Mouse (Mus musculus): ENCODE results near the gene Wasf2.

The Wasf2 gene

GRCm38 (mm10) chr4:133198337-133199180 lies 68.3 kb downstream of the Wasf2 start:
- ATAC-seq (ENCODE audit: insufficient number of reproducible peaks, low FRiP score, low TSS enrichment), result no peak

GRCm38 (mm10) chr4:133199743-133200142 lies 69.4 kb downstream of the Wasf2 start:
- ATAC-seq (ENCODE audit: insufficient number of reproducible peaks, low FRiP score, low TSS enrichment), result no peak

DNA sequence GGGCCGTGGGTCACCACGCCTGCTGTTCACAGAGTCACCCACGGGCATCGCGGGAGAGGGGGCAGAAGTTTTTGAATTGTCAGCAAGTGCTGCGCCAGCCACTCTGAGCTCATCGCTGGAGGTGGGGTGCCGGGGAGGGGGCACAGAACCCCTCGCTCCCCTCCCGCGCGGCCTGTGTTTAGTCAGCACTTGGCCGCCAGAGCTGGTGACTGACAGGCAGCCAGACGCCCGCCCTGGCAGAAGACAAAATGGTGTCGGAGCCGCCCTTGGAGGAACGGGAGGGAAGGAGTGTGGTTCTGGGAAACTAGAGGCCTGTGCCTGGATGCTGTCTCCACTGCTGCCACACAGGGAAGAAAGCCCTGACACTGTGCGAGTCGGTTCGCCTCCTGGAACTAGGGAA lies 70.0 kb downstream of the Wasf2 start:
- no peak for ATAC-seq (ENCODE audit: insufficient number of reproducible peaks, low FRiP score, low TSS enrichment)

DNA sequence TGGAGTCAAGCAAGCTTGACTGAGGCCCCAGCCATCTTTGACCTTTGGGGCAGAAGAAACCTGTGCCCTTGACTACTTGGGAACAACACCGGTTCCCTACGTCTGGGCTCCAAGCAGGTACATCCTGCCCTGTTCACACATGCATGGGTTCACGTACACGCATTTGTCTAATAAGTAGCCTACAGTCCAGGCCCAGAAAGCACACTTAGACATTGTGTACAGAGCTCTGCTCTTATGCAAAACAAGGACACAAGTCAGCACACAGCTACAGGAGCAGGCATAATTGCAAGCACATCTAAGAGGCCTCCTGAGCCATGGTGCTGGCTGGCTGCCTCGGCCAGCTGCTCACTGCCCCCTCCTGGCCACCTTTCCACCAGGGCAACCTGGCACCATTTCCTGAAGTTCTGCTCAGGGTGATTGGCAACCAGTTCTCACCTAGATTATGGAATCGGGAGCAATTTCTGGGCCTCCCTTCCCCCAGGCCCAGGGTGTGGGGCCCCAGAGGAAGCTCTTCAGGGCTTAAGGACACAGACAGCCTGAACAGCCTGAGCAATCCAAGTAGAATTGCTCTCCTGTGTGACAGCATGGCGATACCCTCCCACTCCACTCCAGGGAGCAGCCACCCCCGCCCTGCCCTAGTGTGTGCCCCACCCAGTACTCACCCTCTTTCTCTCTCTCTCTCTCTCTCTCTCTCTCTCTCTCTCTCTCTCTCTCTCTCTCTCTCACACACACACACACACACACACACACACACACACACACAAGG lies 70.9 kb downstream of the Wasf2 start:
- ATAC-seq (ENCODE audit: insufficient number of reproducible peaks, low FRiP score, low TSS enrichment), result peak; percentile 79; the same call in 1 of the 2 replicates

GRCm38 (mm10) chr4:133202254-133202653 lies 71.9 kb downstream of the Wasf2 start:
- ATAC-seq (ENCODE audit: insufficient number of reproducible peaks, low FRiP score, low TSS enrichment), result no peak

DNA sequence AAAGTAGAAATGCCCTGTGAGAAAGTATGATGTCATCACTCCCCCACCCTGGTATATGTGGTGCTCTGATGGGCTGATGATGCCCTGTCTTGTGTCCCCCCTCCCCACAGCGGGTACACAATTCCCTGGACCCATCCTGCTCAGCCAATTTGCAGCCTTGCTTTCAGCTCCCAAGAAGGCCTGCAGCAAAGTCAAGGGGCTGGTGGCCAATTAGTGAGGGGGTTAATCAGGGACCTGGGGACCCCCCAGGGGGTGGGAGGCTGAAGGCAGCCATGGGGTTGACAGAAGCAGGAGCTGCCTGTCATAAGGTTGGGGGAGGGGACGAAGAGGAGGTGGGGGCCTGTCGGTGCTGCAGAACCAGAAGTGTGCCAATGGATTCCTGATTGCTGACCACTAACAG lies 73.3 kb downstream of the Wasf2 start:
- no peak for ATAC-seq (ENCODE audit: insufficient number of reproducible peaks, low FRiP score, low TSS enrichment)

DNA sequence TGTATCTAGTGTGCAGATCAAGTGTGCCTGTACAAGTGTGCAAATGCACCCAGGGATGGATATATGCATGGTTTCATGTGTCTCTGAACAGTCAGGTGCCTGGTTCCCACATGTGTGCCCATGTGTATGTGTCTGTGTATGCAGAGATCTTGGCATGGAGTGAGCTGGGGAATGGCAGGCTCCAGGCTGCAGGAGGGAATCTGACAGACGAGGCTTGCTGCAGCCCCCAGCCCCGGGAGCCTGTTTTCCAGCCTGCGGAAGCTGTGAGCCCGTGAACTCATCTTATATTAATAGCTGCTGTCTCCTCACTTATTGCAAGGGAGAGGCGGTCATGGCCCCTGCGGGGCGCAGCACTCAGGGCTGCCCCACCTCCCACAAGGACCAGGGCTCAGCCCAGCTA lies 74.1 kb downstream of the Wasf2 start:
- no peak for ATAC-seq (ENCODE audit: insufficient number of reproducible peaks, low FRiP score, low TSS enrichment)

DNA sequence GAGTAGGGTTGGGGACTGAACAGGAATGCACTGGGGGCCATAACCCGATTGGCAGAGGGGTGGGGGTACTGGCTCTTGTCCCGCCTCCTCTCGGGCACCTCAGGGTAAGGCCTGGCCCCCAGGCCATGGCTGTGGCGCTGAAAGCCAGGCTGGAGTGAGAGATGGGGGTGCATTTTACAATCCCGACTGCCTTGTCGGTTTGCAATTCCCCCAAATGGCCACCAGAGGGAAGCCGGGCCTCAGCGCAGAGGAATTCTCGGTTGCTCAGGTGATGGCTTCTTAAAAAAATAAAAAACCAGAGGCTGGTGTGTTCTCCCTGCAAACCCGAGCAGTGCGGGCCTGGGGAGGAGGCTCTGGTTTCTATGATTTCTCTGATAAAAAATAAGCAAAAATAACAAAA lies 79.1 kb downstream of the Wasf2 start:
- ATAC-seq (ENCODE audit: insufficient number of reproducible peaks, low FRiP score, low TSS enrichment), result 0 out of 2 replicates have a peak, but pooled peaks have one; percentile 9

DNA sequence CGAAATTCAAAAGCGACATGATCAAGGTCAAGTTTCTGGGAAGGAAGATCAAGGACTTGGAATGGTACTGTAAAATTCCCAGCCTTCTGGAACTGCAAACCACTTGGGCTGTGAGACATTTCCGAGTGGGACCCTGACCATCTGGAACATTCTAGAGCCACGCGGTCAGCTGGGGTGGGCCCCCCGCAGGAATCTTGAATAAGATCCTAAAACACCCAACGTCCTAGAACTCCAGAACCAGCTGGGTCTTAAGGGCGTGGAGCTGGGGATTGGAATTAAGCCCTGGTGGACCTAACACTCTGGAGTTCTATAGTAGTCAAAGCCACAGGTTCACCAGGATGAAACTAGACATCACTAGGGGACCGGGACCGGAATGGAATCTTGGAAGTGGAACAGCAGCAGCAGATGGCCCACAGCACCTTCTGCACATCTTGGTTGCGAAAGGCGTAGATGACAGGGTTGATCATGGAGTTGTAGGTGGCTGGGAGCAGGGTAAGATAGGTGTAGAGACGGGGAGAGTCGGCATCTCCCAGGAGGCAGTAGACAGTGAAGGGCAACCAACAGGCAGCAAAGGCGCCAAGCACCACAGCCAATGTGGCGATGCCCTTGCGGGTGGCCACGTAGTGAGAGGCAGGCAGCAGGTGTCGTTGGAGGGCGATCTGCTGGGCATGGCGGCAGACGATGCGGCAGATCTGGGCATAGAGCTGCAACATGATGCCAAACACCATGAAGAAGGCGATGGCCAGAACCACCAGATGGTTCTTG lies 79.9 kb downstream of the Wasf2 start:
- no peak for ATAC-seq (ENCODE audit: insufficient number of reproducible peaks, low FRiP score, low TSS enrichment)

- no peak for ATAC-seq (ENCODE audit: insufficient number of reproducible peaks, low FRiP score, low TSS enrichment)
These were observed 80.6 kb downstream of the Wasf2 start for GRCm38 (mm10) chr4:133210788-133211390.

DNA sequence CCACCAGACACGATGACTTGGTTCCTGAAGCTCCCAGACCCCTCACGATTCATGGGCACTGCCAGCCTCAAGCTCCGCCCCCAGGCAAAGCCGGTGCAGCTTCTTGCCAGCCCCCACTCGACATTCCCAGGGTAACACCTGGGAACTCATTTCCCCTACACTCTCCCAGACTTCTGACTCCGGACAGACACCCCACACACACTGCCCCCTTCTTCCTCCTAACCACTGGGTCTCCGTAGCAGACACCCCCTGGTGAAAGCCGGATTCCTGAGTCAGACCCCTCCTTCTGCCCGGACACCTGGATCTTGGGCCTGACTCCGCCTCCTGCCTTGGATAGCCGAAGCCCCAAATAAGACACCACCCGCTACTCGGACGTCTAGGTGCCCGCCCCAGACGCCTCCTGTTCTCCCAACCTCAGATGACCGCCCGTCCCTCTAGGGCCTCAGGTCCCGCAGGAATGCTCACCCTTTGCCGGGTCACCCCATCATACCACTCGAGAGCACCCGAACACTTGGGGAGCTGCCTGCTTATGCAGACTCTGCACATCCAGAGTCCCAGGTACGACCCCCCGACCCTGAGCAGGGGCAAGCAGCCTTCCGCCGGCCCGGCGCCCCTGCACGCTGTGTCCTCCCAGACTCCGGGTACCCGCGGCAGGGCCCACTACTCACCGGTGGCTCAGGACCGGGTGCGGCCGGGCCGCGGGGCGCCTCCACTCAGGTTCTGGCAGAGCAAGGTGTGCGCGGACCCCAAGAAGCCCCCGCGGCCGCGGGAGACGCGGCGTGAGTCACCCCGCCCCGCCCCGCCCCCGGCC lies 81.7 kb downstream of the Wasf2 start, which contains the start of the genes Cd164l2 and Gpr3:
Gene Cd164l2 (plus strand): TSS at position 381 of the 811 bp plus-strand sequence.
Gene Gpr3 (minus strand): TSS at position 786 of the 811 bp plus-strand sequence.
- peak; percentile 16; the same call in 1 of the 2 replicates for ATAC-seq (ENCODE audit: insufficient number of reproducible peaks, low FRiP score, low TSS enrichment)

DNA sequence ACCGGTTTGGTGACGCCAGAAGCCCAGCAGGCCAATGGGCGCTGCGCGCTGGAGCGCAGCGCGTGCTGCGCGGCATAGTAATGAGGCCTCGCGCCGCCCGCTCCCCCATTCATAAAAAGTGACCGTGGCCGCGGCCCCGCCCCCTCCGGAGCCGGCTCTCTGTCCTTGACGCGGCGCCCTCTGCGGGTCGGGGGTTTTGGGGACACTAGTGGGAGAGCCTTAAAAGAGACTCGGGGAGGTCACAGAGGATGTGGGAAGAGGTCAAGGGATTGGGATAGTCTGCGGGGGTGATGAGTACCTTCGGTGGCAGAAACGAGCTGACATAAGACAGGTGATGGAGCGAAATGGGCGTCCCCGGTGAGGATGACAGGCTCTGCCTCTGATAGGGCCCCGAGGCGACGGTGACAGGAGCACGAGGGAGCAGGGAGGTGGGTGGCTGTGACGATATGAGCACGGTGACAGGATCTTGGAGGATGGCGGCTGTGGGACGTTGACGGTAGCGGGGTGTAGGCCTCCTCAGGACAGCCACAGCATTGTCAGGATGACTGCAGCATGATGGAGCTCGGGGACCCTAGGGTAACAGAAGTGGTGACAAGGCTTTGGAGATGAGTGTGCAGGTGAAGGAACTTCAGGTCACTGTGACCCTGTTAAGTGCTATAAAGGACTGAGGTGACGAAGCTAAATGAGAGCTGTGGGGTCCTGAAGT lies 82.4 kb downstream of the Wasf2 start:
- ATAC-seq (ENCODE audit: insufficient number of reproducible peaks, low FRiP score, low TSS enrichment), result peak; percentile 56

DNA sequence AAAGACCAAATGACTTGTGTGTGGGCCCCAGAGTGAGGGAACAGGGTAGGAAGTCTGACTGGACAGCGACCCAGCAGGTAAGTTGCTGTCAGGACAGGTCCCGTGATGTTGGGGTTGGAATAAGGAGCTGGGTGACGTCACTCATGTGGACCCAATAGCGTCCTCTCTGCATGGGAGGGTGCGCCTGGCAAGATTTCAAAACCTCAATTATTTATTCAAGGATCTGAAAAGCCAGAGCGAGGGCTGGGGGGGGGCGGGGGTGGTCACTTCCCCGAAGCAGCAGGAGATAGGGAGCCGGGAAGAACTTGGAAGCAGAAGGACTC lies 82.9 kb downstream of the Wasf2 start:
- no peak for ATAC-seq (ENCODE audit: insufficient number of reproducible peaks, low FRiP score, low TSS enrichment)

DNA sequence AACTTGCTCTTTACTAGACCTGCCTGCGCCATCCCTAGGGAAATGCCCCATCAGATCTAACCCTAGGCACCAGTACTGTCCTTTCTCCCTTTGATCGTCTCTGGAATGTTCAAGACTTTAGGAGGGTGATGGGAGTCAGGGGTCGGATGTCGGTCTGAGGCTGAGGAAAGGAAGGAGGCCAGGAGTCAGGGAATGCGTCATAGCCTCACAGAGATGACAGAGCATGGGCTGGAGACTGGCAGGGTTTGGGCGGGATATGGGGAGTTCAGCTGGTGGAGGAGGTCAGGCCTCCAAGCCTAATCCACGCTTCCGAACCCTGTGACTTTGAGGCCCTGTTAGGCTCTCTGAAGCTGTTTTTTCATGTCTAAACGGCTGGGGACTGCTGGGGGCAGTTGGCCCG lies 83.4 kb downstream of the Wasf2 start:
- no peak for ATAC-seq (ENCODE audit: insufficient number of reproducible peaks, low FRiP score, low TSS enrichment)

DNA sequence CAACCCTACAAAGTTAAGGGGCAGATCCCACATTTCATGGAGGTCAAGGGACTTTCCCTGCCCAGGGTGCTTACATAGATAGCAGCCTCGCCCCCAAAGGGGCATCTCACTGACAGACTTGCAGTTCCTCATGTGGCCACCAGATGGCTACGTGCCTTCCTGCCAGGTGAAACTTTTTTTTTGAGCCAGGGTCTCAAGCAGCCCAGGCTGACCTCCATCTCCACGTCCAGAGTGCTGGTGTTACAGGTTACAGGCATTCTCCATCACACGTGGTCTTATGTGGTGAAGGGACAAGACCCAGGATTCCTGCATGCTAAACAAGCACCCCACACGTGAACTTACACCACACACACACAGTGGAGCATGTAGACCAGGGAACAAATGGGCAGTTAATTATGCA lies 87.3 kb downstream of the Wasf2 start:
- ATAC-seq (ENCODE audit: insufficient number of reproducible peaks, low FRiP score, low TSS enrichment), result no peak

DNA sequence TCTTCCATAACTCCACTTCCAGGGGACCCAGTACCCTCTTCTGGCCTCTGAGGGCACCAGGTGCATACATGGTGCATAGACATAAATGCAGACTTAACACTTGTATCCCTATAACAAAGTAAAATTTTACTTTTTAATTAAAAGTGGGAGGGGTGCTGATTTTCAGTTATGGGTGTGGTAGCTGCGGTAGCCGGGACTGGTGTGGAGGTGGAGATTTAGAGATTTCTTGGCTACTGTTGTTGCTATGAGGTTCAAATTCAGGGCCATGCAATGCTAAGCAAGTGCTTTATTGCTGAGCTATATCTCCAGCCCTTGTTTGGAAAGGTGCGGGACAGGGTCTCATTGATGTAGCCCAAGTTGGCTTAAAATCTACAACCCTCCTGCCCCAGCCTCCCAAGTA lies 88.4 kb downstream of the Wasf2 start:
- no peak for ATAC-seq (ENCODE audit: insufficient number of reproducible peaks, low FRiP score, low TSS enrichment)

DNA sequence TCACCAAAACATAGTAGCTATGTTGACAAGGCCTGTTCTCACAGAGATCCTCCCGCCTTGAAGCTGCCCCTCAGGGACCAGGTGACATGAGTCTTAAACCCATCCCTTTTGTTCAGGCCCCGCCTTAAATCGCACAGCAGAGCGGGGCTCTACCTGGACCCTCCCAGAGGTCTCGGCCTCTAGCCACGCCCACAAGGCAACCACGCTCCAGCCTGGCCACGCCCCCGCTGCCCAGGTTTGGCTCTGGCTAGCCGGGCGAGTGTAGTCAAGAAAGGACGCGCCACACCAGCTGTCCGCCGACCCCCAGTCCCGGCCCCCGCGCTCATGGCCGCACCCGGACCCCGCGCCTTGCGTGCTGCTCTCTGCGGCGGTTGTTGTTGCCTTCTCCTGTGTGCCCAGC lies 90.4 kb downstream of the Wasf2 start:
- ATAC-seq (ENCODE audit: insufficient number of reproducible peaks, low FRiP score, low TSS enrichment), result no peak

GRCm38 (mm10) chr4:133221701-133222100 lies 91.4 kb downstream of the Wasf2 start:
- ATAC-seq (ENCODE audit: insufficient number of reproducible peaks, low FRiP score, low TSS enrichment), result no peak

- ATAC-seq (ENCODE audit: insufficient number of reproducible peaks, low FRiP score, low TSS enrichment), result no peak
These were observed 93.6 kb downstream of the Wasf2 start for GRCm38 (mm10) chr4:133223875-133224274.
